9 mouse cellular contexts compared by ENCODE assay signal in genomic region chr2:77316961-77317360, GRCm38 (mm10). TPM values are rescaled to one million over a fixed set of nuclear protein-coding genes. Genes with fewer than 3 reads are reported as not detected.
DNase-seq lines count a peak whose midpoint lies in the region; ATAC-seq and TF ChIP-seq lines count a peak whose summit lies in the region.
"Had no signal": no experiment of that assay in that cellular context is flagged by ENCODE, and none has a peak within 500 bp of the region (broad histone marks: within the 10 kb centered on the region; RNA-seq: fewer than 3 reads in every experiment).

No protein-coding gene starts in this region.

- H3K9ac ChIP-seq in intestine, embryonic 16.5 days (ENCODE audit: low read depth, low read length) = no peak overlapping the region
- no peak overlapping the region for H3K9ac ChIP-seq in intestine, embryonic 15.5 days
- no peak overlapping the region for H3K9ac ChIP-seq in forebrain, postnatal 0 days
- H3K9ac ChIP-seq: neural tube, embryonic 13.5 days had no signal

- TF ChIP-seq CTCF in forebrain, postnatal 0 days (IDR thresholded peaks at IDR 0.05; ENCODE audit: low read depth) = no peak

- no peak overlapping the region for H3K4me3 ChIP-seq in intestine, embryonic 16.5 days (ENCODE audit: low read length)
- H3K4me3 ChIP-seq in intestine, embryonic 15.5 days (replicated peaks) = no peak overlapping the region
- no peak overlapping the region for H3K4me3 ChIP-seq in forebrain, postnatal 0 days (ENCODE audit: low read depth, low read length)
- H3K4me3 ChIP-seq: neural tube, embryonic 13.5 days had no signal

- 25% methylated on average over 7 of the region's 7 CpGs for WGBS in intestine, embryonic 16.5 days
- WGBS in intestine, embryonic 15.5 days = 25% methylated on average over 7 of the region's 7 CpGs
- 37% methylated on average over 7 of the region's 7 CpGs for WGBS in forebrain, postnatal 0 days

- H3K27me3 ChIP-seq in intestine, embryonic 16.5 days (replicated peaks; ENCODE audit: control insufficient read depth, insufficient read depth, low read length) = no peaks in the 10 kb centered on the region
- no peaks in the 10 kb centered on the region for H3K27me3 ChIP-seq in intestine, embryonic 15.5 days (replicated peaks)
- H3K27me3 ChIP-seq in forebrain, postnatal 0 days (ENCODE audit: insufficient read depth, low read length) = no peaks in the 10 kb centered on the region
- H3K27me3 ChIP-seq: neural tube, embryonic 13.5 days had no signal

- DNase-seq in forebrain, postnatal 0 days = no peak
- DNase-seq in heart, adult 8-10 months (ENCODE audit: low spot score) = peak; percentile 65
- peak; percentile 75 for DNase-seq in lung, postnatal 10 days
- no peak for DNase-seq in ovary, postnatal 36 days (ENCODE audit: low spot score)
- DNase-seq in thymus, postnatal 14 days = no peak

- no peak overlapping the region for H3K4me2 ChIP-seq in intestine, embryonic 16.5 days (ENCODE audit: low read depth, low read length)
- no peak overlapping the region for H3K4me2 ChIP-seq in intestine, embryonic 15.5 days (replicated peaks)
- no peak overlapping the region for H3K4me2 ChIP-seq in forebrain, postnatal 0 days (ENCODE audit: low read depth)
- H3K4me2 ChIP-seq: neural tube, embryonic 13.5 days had no signal

- H3K27ac ChIP-seq in intestine, embryonic 16.5 days (ENCODE audit: low read length) = no peak overlapping the region
- H3K27ac ChIP-seq in intestine, embryonic 15.5 days = no peak overlapping the region
- H3K27ac ChIP-seq in forebrain, postnatal 0 days (ENCODE audit: low read depth, low read length) = no peak overlapping the region; the same call in 1 of the 2 replicates
- H3K27ac ChIP-seq: neural tube, embryonic 13.5 days had no signal

- H3K36me3 ChIP-seq in intestine, embryonic 16.5 days (ENCODE audit: control insufficient read depth, insufficient read depth, low read length) = no peaks in the 10 kb centered on the region
- H3K36me3 ChIP-seq in intestine, embryonic 15.5 days = no peaks in the 10 kb centered on the region
- no peaks in the 10 kb centered on the region for H3K36me3 ChIP-seq in forebrain, postnatal 0 days (ENCODE audit: insufficient read depth)
- H3K36me3 ChIP-seq: neural tube, embryonic 13.5 days had no signal

- no peaks in the 10 kb centered on the region for H3K9me3 ChIP-seq in intestine, embryonic 16.5 days (ENCODE audit: control insufficient read depth, low read length)
- no peaks in the 10 kb centered on the region for H3K9me3 ChIP-seq in intestine, embryonic 15.5 days
- no peaks in the 10 kb centered on the region for H3K9me3 ChIP-seq in forebrain, postnatal 0 days (ENCODE audit: low read length)
- H3K9me3 ChIP-seq: neural tube, embryonic 13.5 days had no signal

- H3K4me1 ChIP-seq in intestine, embryonic 16.5 days (ENCODE audit: control insufficient read depth, insufficient read depth, low read length) = peaks cover 6% of the 10 kb centered on the region; the same call in 1 of the 2 replicates
- H3K4me1 ChIP-seq in intestine, embryonic 15.5 days (replicated peaks) = peaks cover 6% of the 10 kb centered on the region; the same call in 1 of the 2 replicates
- no peaks in the 10 kb centered on the region; the same call in 1 of the 2 replicates for H3K4me1 ChIP-seq in forebrain, postnatal 0 days (ENCODE audit: insufficient read depth)
- H3K4me1 ChIP-seq: neural tube, embryonic 13.5 days had no signal

- ATAC-seq in intestine, embryonic 16.5 days = 0 out of 2 replicates have a peak, but pooled peaks have one; percentile 23
- ATAC-seq in intestine, embryonic 15.5 days = no peak
- ATAC-seq in forebrain, postnatal 0 days = peak; percentile 34; the same call in 1 of the 2 replicates
- ATAC-seq in megakaryocyte, adult 5-6 weeks (ENCODE audit: poor library complexity, severe bottlenecking) = no peak

RNA-seq across cellular contexts. Expression of gene Sestd1, which starts 36.6 kb away (rescaled TPM):
- polyA plus RNA-seq in intestine, embryonic 16.5 days (2015; fragmentation: Nextera tagmentation; extraction: Ambion mirVana) = 10.9 and 11.6 TPM in 2 replicates
- polyA plus RNA-seq in intestine, embryonic 15.5 days (2015; fragmentation: Nextera tagmentation; extraction: Ambion mirVana) = 15.8 and 17.3 TPM in 2 replicates
- total RNA-seq in forebrain, postnatal 0 days (2014; rRNA removed) = 59.6 and 59.9 TPM in 2 replicates
- polyA plus RNA-seq in forebrain, postnatal 0 days (2015; fragmentation: Nextera tagmentation; extraction: Ambion mirVana) = 21.7 and 28.1 TPM in 2 replicates
- 10 to 100 TPM; 16.3 to 19.4 (median 17.2) TPM for total RNA-seq in heart, adult 8-10 months (2022)
- total RNA-seq in megakaryocyte, adult 5-6 weeks (2015) = 13.9 and 15.8 TPM in 2 replicates
- 21.1 and 25.6 TPM in 2 replicates for total RNA-seq in megakaryocyte, adult 5-6 weeks (2017)

Comparison
In these comparisons a context has a peak if more than half of its experiments do, and no peak if none do; other contexts are left out.
1. ATAC-seq: peak in intestine, embryonic 16.5 days (single experiment) and forebrain, postnatal 0 days (single experiment); none in intestine, embryonic 15.5 days (single experiment) and megakaryocyte, adult 5-6 weeks (single experiment).
2. DNase-seq: peak in heart, adult 8-10 months (single experiment) and lung, postnatal 10 days (single experiment); none in forebrain, postnatal 0 days (single experiment), ovary, postnatal 36 days (single experiment) and thymus, postnatal 14 days (single experiment).